In genomic region chr2:142250383-142250782, GRCm38 (mm10) we compare ENCODE assay signal across 17 mouse cellular contexts.
"Had no signal": no experiment of that assay in that cellular context is flagged by ENCODE, and none has a peak within 500 bp of the region (broad histone marks: within the 10 kb centered on the region; RNA-seq: fewer than 3 reads in every experiment).

No protein-coding gene starts in this region.

- H3K27ac ChIP-seq: lung, embryonic 15.5 days; macrophage; midbrain, embryonic 13.5 days; midbrain, embryonic 15.5 days; neural tube, embryonic 12.5 days; stomach, embryonic 15.5 days; stomach, postnatal 0 days had no signal

- H3K4me3 ChIP-seq: lung, embryonic 15.5 days; megakaryocyte, embryonic 14.5 days; midbrain, embryonic 13.5 days; midbrain, embryonic 15.5 days; neural tube, embryonic 12.5 days; stomach, embryonic 15.5 days had no signal

- H3K4me1 ChIP-seq: lung, embryonic 15.5 days; megakaryocyte, embryonic 14.5 days; stomach, embryonic 15.5 days had no signal

- H3K36me3 ChIP-seq: lung, embryonic 15.5 days; midbrain, embryonic 13.5 days; midbrain, embryonic 15.5 days; neural tube, embryonic 12.5 days; stomach, embryonic 15.5 days had no signal

- H3K9me3 ChIP-seq: lung, embryonic 15.5 days; midbrain, embryonic 13.5 days; midbrain, embryonic 15.5 days; neural tube, embryonic 12.5 days; stomach, embryonic 15.5 days had no signal

- ATAC-seq: lung, postnatal 0 days; midbrain, embryonic 13.5 days; midbrain, embryonic 15.5 days had no signal

- DNase-seq: lung, adult 2 months; lung, postnatal 14 days; lung, postnatal 36 days; right cerebral cortex, postnatal 14 days; thymus, adult 2 months; thymus, postnatal 25 days; thymus, postnatal 4 days had no signal

- H3K27me3 ChIP-seq: lung, embryonic 15.5 days; megakaryocyte, embryonic 14.5 days; midbrain, embryonic 13.5 days; midbrain, embryonic 15.5 days; neural tube, embryonic 12.5 days; stomach, embryonic 15.5 days had no signal

- H3K4me2 ChIP-seq: lung, embryonic 15.5 days; midbrain, embryonic 11.5 days; midbrain, embryonic 13.5 days; midbrain, embryonic 15.5 days; neural tube, embryonic 12.5 days; stomach, embryonic 15.5 days had no signal

- H3K9ac ChIP-seq: lung, embryonic 15.5 days; midbrain, embryonic 13.5 days; midbrain, embryonic 15.5 days; neural tube, embryonic 12.5 days; stomach, embryonic 15.5 days had no signal
